ENCODE assay signal across 8 mouse cellular contexts in the genomic region with DNA sequence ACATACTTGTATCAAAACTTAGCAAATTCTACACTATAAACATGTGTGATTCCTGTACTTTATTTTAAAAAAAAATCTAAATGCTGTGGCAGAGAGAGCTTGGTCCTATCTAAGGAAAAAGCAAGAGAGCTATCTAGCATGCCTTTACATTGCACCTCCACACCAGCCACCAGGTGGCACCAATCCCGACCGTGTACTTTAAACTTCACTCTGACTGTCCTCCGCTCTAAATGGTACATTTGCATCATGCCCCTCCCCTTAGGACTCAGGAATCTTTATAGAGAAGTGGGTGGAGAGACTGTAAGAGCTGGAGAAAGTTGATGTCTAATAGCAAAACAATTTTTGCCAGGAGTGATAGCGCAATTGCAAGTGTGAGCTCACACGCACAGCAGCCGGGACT. TPM values are rescaled to one million over a fixed set of nuclear protein-coding genes. Genes with fewer than 3 reads are reported as not detected.
DNase-seq lines count a peak whose midpoint lies in the region; ATAC-seq and TF ChIP-seq lines count a peak whose summit lies in the region.

No protein-coding gene starts in this region.

- H3K9ac ChIP-seq in midbrain, embryonic 11.5 days (ENCODE audit: low read length), result no peak overlapping the region
- no peak overlapping the region for H3K9ac ChIP-seq in midbrain, embryonic 13.5 days (replicated peaks)
- no peak overlapping the region for H3K9ac ChIP-seq in intestine, postnatal 0 days (ENCODE audit: low read depth, low read length)
- H3K9ac ChIP-seq in limb, embryonic 14.5 days (ENCODE audit: low read depth, low read length, severe bottlenecking), result no peak overlapping the region

- no peaks in the 10 kb centered on the region for H3K9me3 ChIP-seq in midbrain, embryonic 11.5 days (ENCODE audit: control insufficient read depth, low read length)
- H3K9me3 ChIP-seq in midbrain, embryonic 13.5 days, result no peaks in the 10 kb centered on the region
- no peaks in the 10 kb centered on the region for H3K9me3 ChIP-seq in intestine, postnatal 0 days (ENCODE audit: control insufficient read depth)
- H3K9me3 ChIP-seq in limb, embryonic 14.5 days (ENCODE audit: control insufficient read depth, low read length), result no peaks in the 10 kb centered on the region

- no peak for TF ChIP-seq POLR2A in limb, embryonic 14.5 days (IDR thresholded peaks at IDR 0.05; ENCODE audit: borderline replicate concordance, extremely low read depth, insufficient read depth, insufficient read length)

- H3K36me3 ChIP-seq in midbrain, embryonic 11.5 days (ENCODE audit: control insufficient read depth, insufficient read depth, low read length), result no peaks in the 10 kb centered on the region
- no peaks in the 10 kb centered on the region for H3K36me3 ChIP-seq in midbrain, embryonic 13.5 days
- no peaks in the 10 kb centered on the region for H3K36me3 ChIP-seq in intestine, postnatal 0 days (ENCODE audit: control insufficient read depth, insufficient read depth)
- no peaks in the 10 kb centered on the region for H3K36me3 ChIP-seq in limb, embryonic 14.5 days (ENCODE audit: control insufficient read depth, insufficient read depth, low read length)

- no peaks in the 10 kb centered on the region for H3K4me1 ChIP-seq in midbrain, embryonic 11.5 days (ENCODE audit: control insufficient read depth, insufficient read depth, low read length)
- 0 out of 2 replicates have a peak, but pooled peaks cover 4% of the 10 kb centered on the region for H3K4me1 ChIP-seq in midbrain, embryonic 13.5 days (replicated peaks)
- no peaks in the 10 kb centered on the region for H3K4me1 ChIP-seq in intestine, postnatal 0 days (replicated peaks; ENCODE audit: control insufficient read depth, insufficient read depth, low read length)
- H3K4me1 ChIP-seq in limb, embryonic 14.5 days (ENCODE audit: control insufficient read depth, insufficient read depth, low read length), result peaks cover 4% of the 10 kb centered on the region; the same call in 1 of the 2 replicates

- peak; percentile 84 for TF ChIP-seq CTCF in intestine, postnatal 0 days (IDR thresholded peaks at IDR 0.05; ENCODE audit: low read depth)

- DNase-seq in midbrain, embryonic 11.5 days (ENCODE audit: low spot score, missing footprints), result peak; percentile 95
- peak; percentile 88 for DNase-seq in ZHBTc4 (ENCODE audit: low read depth, low spot score)
- DNase-seq in embryo, embryonic 9.5 days (ENCODE audit: extremely low spot score), result peak; percentile 48
- peak; percentile 61 for DNase-seq in limb, embryonic 14.5 days (ENCODE audit: low spot score)
- peak; percentile 84 for DNase-seq in retina, embryonic 14.5 days (ENCODE audit: low spot score)
- DNase-seq in spleen, adult 12 weeks (ENCODE audit: low spot score), result no peak

- H3K27ac ChIP-seq in midbrain, embryonic 11.5 days (ENCODE audit: low read depth, low read length), result no peak overlapping the region
- no peak overlapping the region for H3K27ac ChIP-seq in midbrain, embryonic 13.5 days
- no peak overlapping the region for H3K27ac ChIP-seq in intestine, postnatal 0 days (ENCODE audit: low read depth, low read length)
- H3K27ac ChIP-seq in limb, embryonic 14.5 days (replicated peaks; ENCODE audit: low read depth, low read length), result no peak overlapping the region

- WGBS in midbrain, embryonic 11.5 days, result 38% methylated on average over 6 of the region's 6 CpGs
- 37% methylated on average over 6 of the region's 6 CpGs for WGBS in midbrain, embryonic 13.5 days
- WGBS in intestine, postnatal 0 days, result 26% methylated on average over 6 of the region's 6 CpGs
- whole genome bisulfite sequencing in limb, embryonic 14.5 days, result 31% methylated on average over 6 of the region's 6 CpGs

- no peak overlapping the region for H3K4me3 ChIP-seq in midbrain, embryonic 11.5 days (ENCODE audit: low read depth, low read length)
- no peak overlapping the region for H3K4me3 ChIP-seq in midbrain, embryonic 13.5 days (replicated peaks)
- H3K4me3 ChIP-seq in intestine, postnatal 0 days (ENCODE audit: low read depth, low read length), result no peak overlapping the region
- H3K4me3 ChIP-seq in limb, embryonic 14.5 days (replicated peaks; ENCODE audit: low read length), result no peak overlapping the region

- no peak for ATAC-seq in midbrain, embryonic 11.5 days (ENCODE audit: low FRiP score)
- ATAC-seq in midbrain, embryonic 13.5 days, result no peak
- peak; percentile 57; the same call in 1 of the 2 replicates for ATAC-seq in intestine, postnatal 0 days
- peak; percentile 75; the same call in 1 of the 2 replicates for ATAC-seq in limb, embryonic 14.5 days (ENCODE audit: low FRiP score, low read depth)

- no peaks in the 10 kb centered on the region for H3K27me3 ChIP-seq in midbrain, embryonic 11.5 days (ENCODE audit: control insufficient read depth, insufficient read depth, low read length)
- H3K27me3 ChIP-seq in midbrain, embryonic 13.5 days, result no peaks in the 10 kb centered on the region
- H3K27me3 ChIP-seq in intestine, postnatal 0 days (replicated peaks; ENCODE audit: control insufficient read depth, insufficient read depth, low read length), result no peaks in the 10 kb centered on the region
- H3K27me3 ChIP-seq in limb, embryonic 14.5 days (ENCODE audit: control insufficient read depth, insufficient read depth, low read length), result no peaks in the 10 kb centered on the region

- H3K4me2 ChIP-seq in midbrain, embryonic 11.5 days, result no peak overlapping the region
- H3K4me2 ChIP-seq in midbrain, embryonic 13.5 days (replicated peaks), result no peak overlapping the region; the same call in 1 of the 2 replicates
- H3K4me2 ChIP-seq in intestine, postnatal 0 days (replicated peaks; ENCODE audit: low read depth), result no peak overlapping the region
- H3K4me2 ChIP-seq in limb, embryonic 14.5 days (replicated peaks; ENCODE audit: low read depth, low read length, severe bottlenecking), result peak overlapping the region; percentile 23; the same call in 1 of the 2 replicates

RNA-seq across cellular contexts. Expression of a gene that starts 11.4 kb away (rescaled TPM):
- polyA plus RNA-seq in midbrain, embryonic 11.5 days (2014; fragmentation: Nextera tagmentation; extraction: Ambion mirVana), result 164 and 172 TPM in 2 replicates
- 124 and 143 TPM in 2 replicates for polyA plus RNA-seq in midbrain, embryonic 13.5 days (2015; fragmentation: Nextera tagmentation; extraction: Ambion mirVana)
- 148 and 174 TPM in 2 replicates for polyA plus RNA-seq in intestine, postnatal 0 days (2015; fragmentation: Nextera tagmentation; extraction: Ambion mirVana)
- polyA plus RNA-seq in limb, embryonic 14.5 days (2012; rRNA removed), result 93.4 and 99.3 TPM in 2 replicates
- 349 and 385 TPM in 2 replicates for polyA plus RNA-seq in limb, embryonic 14.5 days (2014; fragmentation: Nextera tagmentation; extraction: Ambion mirVana)

Comparison
In these comparisons a context has a peak if more than half of its experiments do, and no peak if none do; other contexts are left out.
1. ATAC-seq: peak in intestine, postnatal 0 days (single experiment) and limb, embryonic 14.5 days (single experiment); none in midbrain, embryonic 11.5 days (single experiment) and midbrain, embryonic 13.5 days (single experiment).